Mouse (Mus musculus): ENCODE data around the gene Krt86.

DNA sequence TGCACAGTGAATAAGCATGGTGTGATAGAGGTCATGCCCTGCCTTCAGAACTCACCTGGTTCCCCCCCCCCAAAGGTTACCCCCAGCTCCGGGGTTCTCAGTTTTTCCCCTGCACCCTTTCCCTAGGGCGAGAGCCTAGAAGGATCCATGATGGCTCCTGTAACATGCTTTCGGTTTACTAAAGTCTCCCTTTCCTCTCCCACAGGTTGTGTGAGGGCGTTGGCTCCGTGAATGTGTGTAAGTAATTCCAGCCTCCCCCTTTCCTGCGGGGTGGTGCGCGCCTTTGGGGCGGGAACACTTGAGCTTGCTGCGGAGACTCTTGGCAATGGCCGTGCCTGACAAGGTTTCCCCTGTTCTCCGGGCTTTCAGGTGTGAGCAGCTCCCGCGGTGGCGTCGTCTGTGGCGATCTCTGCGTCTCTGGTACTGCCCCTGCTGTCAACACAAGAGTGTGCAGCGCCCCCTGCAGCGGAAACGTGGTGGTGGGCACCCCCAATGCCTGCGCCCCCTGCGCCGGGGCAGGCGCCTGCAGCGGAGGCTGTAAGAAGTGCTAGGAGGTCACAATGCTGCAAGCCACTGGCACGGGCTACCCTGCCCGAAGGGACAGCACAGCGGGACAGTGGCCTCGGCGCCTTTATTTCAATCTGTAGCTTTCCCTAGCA is 5.9 kb downstream of the Krt86 start:
- TF ChIP-seq POLR2A (IDR thresholded peaks at IDR 0.05; ENCODE audit: borderline replicate concordance, extremely low read depth, low read depth, low read length): no peak
- no peak for TF ChIP-seq CTCF (IDR thresholded peaks at IDR 0.05; ENCODE audit: insufficient read depth, low read length)

Measured in lung, adult 2 months (tissue).